Mouse (Mus musculus) neural tube, embryonic 15.5 days (tissue): ENCODE results near the gene Nid1. TPM values are rescaled to one million over a fixed set of nuclear protein-coding genes. Genes with fewer than 3 reads are reported as not detected.
"Not testable (repeated sequence)": the region's sequence is repeated elsewhere in the genome, so short reads cannot be mapped to it uniquely, and the experiment has no call there.

Source experiments
- ATAC-seq: fragments of 200-750 bp; cut with Nextera tagmentation; 2 replicates; pipeline ENCODE4 v1.8.0; 2017; ENCODE audit warnings: mild to moderate bottlenecking, moderate TSS enrichment, moderate library complexity; ENCODE audit not compliant: low FRiP score
- H3K27ac ChIP-seq: fragments of 300-500 bp; sonication (generic); replicated peaks from 2 replicates; pipeline ENCODE4 v1.5.1; 2015; ENCODE audit warnings: mild to moderate bottlenecking, inconsistent platforms
- H3K27me3 ChIP-seq: fragments of 300-500 bp; sonication (generic); replicated peaks from 2 replicates; pipeline ENCODE4 v1.6.1; 2015; ENCODE audit warnings: inconsistent platforms
- H3K36me3 ChIP-seq: fragments of 300-500 bp; sonication (generic); 2 replicates; pipeline ENCODE4 v1.6.1; 2015; ENCODE audit warnings: inconsistent platforms
- H3K4me1 ChIP-seq: fragments of 300-500 bp; sonication (generic); 2 replicates; pipeline ENCODE4 v1.6.1; 2015; ENCODE audit warnings: inconsistent platforms
- H3K4me2 ChIP-seq: fragments of 300-500 bp; sonication (generic); 2 replicates; pipeline ENCODE4 v1.6.1; 2015; ENCODE audit warnings: inconsistent platforms, mild to moderate bottlenecking, moderate library complexity
- H3K4me3 ChIP-seq: fragments of 300-500 bp; sonication (generic); replicated peaks from 2 replicates; pipeline ENCODE4 v1.5.1; 2015; ENCODE audit warnings: mild to moderate bottlenecking, inconsistent platforms
- H3K9ac ChIP-seq: fragments of 300-500 bp; sonication (generic); replicated peaks from 2 replicates; pipeline ENCODE4 v1.6.1; 2015; ENCODE audit warnings: mild to moderate bottlenecking, inconsistent platforms
- H3K9me3 ChIP-seq: fragments of 300-500 bp; sonication (generic); replicated peaks from 2 replicates; pipeline ENCODE4 v1.6.1; 2016; ENCODE audit warnings: inconsistent platforms
- WGBS: fragments of 180-500 bp; shearing (Covaris S2); methylation state at CpG from one replicate; pipeline ENCODE4 v1.1.7; 2015; ENCODE audit warnings: mixed read lengths; 5-methylcytosine and 5-hydroxymethylcytosine counted together
- polyA plus RNA-seq: library from polyadenylated mRNA; unstranded; fragments of >200 nt; fragmentation: Nextera tagmentation; extraction: Ambion mirVana; gene quantifications from 2 replicates; pipeline ENCODE4 v1.2.1, GENCODE M21; 2015

Nid1 gene
- polyA plus RNA-seq, 1 experiment from 2014 or later = 51.0 TPM

- not testable (repeated sequence) for H3K4me1 ChIP-seq, H3K36me3 ChIP-seq, H3K9me3 ChIP-seq, H3K4me2 ChIP-seq, H3K9ac ChIP-seq, H3K27me3 ChIP-seq, ATAC-seq, H3K4me3 ChIP-seq, H3K27ac ChIP-seq
- 54% methylated on average over 9 of the region's 9 CpGs for WGBS
These were observed 18.5 kb downstream of the Nid1 start for GRCm38 (mm10) chr13:13455632-13456492.

- Histone ChIP-seq H3K9me3 (no peaks in the 10 kb centered on the region), H3K9ac (no peak overlapping the region), H3K36me3 (no peaks in the 10 kb centered on the region), H3K27ac (no peak overlapping the region), H3K4me2 (no peak overlapping the region), H3K4me3 (no peak overlapping the region), H3K27me3 (no peaks in the 10 kb centered on the region), H3K4me1 (no peaks in the 10 kb centered on the region)
- WGBS = 67% methylated on average over 4 of the region's 4 CpGs
- 0 out of 2 replicates have a peak, but pooled peaks have one; percentile 55 for ATAC-seq
These were observed 20.9 kb downstream of the Nid1 start for GRCm38 (mm10) chr13:13458138-13458737.

GRCm38 (mm10) chr13:13460521-13461138, 23.3 kb downstream of the Nid1 start:
- Histone ChIP-seq H3K27ac (peak overlapping the region; percentile 41), H3K4me3 (no peak overlapping the region), H3K4me1 (no peaks in the 10 kb centered on the region), H3K27me3 (no peaks in the 10 kb centered on the region), H3K4me2 (no peak overlapping the region), H3K9me3 (no peaks in the 10 kb centered on the region), H3K9ac (no peak overlapping the region), H3K36me3 (no peaks in the 10 kb centered on the region)
- 87% methylated on average over 2 of the region's 2 CpGs for WGBS
- ATAC-seq = no peak

- peak; percentile 29; the same call in 1 of the 2 replicates for ATAC-seq
- H3K27ac ChIP-seq = no peak overlapping the region
These were observed 24.3 kb downstream of the Nid1 start for GRCm38 (mm10) chr13:13461446-13462192.

GRCm38 (mm10) chr13:13463949-13464348, 26.6 kb downstream of the Nid1 start:
- H3K4me2 ChIP-seq = no peak overlapping the region
- H3K4me1 ChIP-seq = no peaks in the 10 kb centered on the region
- no peaks in the 10 kb centered on the region for H3K27me3 ChIP-seq
- no peak for ATAC-seq
- H3K4me3 ChIP-seq = no peak overlapping the region
- H3K9ac ChIP-seq = no peak overlapping the region
- H3K9me3 ChIP-seq = no peaks in the 10 kb centered on the region
- H3K36me3 ChIP-seq = no peaks in the 10 kb centered on the region
- H3K27ac ChIP-seq = no peak overlapping the region
- 96% methylated on average over 3 of the region's 3 CpGs for WGBS

More at GRCm38 (mm10) chr13:13461446-13462192, 24.3 kb downstream of the Nid1 start:
- Histone ChIP-seq H3K9ac (no peak overlapping the region), H3K27me3 (no peaks in the 10 kb centered on the region), H3K36me3 (no peaks in the 10 kb centered on the region), H3K4me2 (no peak overlapping the region), H3K9me3 (no peaks in the 10 kb centered on the region), H3K4me1 (no peaks in the 10 kb centered on the region), H3K4me3 (no peak overlapping the region)
- WGBS = 65% methylated on average over 4 of the region's 4 CpGs

- not testable (repeated sequence) for H3K27me3 ChIP-seq, H3K4me1 ChIP-seq, H3K4me3 ChIP-seq, H3K9ac ChIP-seq, H3K27ac ChIP-seq, H3K9me3 ChIP-seq, ATAC-seq, H3K36me3 ChIP-seq, H3K4me2 ChIP-seq
These were observed 29.9 kb downstream of the Nid1 start for GRCm38 (mm10) chr13:13467249-13467648.

- Histone ChIP-seq H3K4me2 (no peak overlapping the region), H3K9me3 (no peaks in the 10 kb centered on the region), H3K27me3 (no peaks in the 10 kb centered on the region), H3K4me1 (no peaks in the 10 kb centered on the region), H3K36me3 (no peaks in the 10 kb centered on the region), H3K27ac (no peak overlapping the region), H3K4me3 (no peak overlapping the region), H3K9ac (no peak overlapping the region)
- no peak for ATAC-seq
- WGBS = 81% methylated on average over 4 of the region's 4 CpGs
These were observed 31.2 kb downstream of the Nid1 start for GRCm38 (mm10) chr13:13468513-13468912.

- H3K36me3 ChIP-seq = no peaks in the 10 kb centered on the region
- no peaks in the 10 kb centered on the region for H3K9me3 ChIP-seq
- H3K4me2 ChIP-seq = no peak overlapping the region
- no peaks in the 10 kb centered on the region for H3K27me3 ChIP-seq
- no peak overlapping the region for H3K4me3 ChIP-seq
- ATAC-seq = no peak
- no peaks in the 10 kb centered on the region for H3K4me1 ChIP-seq
- H3K9ac ChIP-seq = no peak overlapping the region
- H3K27ac ChIP-seq = no peak overlapping the region
- 92% methylated on average over 3 of the region's 3 CpGs for WGBS
These were observed 34.0 kb downstream of the Nid1 start for GRCm38 (mm10) chr13:13471334-13471757.

- 69% methylated on average over 2 of the region's 3 CpGs for WGBS
- H3K36me3 ChIP-seq, H3K27ac ChIP-seq, H3K9ac ChIP-seq, H3K27me3 ChIP-seq, H3K4me2 ChIP-seq, H3K4me3 ChIP-seq, ATAC-seq, H3K9me3 ChIP-seq, H3K4me1 ChIP-seq: not testable (repeated sequence)
These were observed 37.1 kb downstream of the Nid1 start for GRCm38 (mm10) chr13:13474464-13474863.

- no peaks in the 10 kb centered on the region for H3K27me3 ChIP-seq
- ATAC-seq = no peak
These were observed 37.6 kb downstream of the Nid1 start for GRCm38 (mm10) chr13:13474991-13475390.

GRCm38 (mm10) chr13:13476568-13476967, 39.2 kb downstream of the Nid1 start:
- Histone ChIP-seq H3K36me3 (no peaks in the 10 kb centered on the region), H3K4me2 (no peak overlapping the region), H3K27me3 (no peaks in the 10 kb centered on the region), H3K27ac (no peak overlapping the region), H3K9ac (no peak overlapping the region), H3K4me1 (0 out of 2 replicates have a peak, but pooled peaks cover 4% of the 10 kb centered on the region), H3K4me3 (no peak overlapping the region), H3K9me3 (no peaks in the 10 kb centered on the region)
- 95% methylated on average over 2 of the region's 2 CpGs for WGBS
- ATAC-seq = no peak

More at GRCm38 (mm10) chr13:13474991-13475390, 37.6 kb downstream of the Nid1 start:
- 42% methylated on average over 2 of the region's 2 CpGs for WGBS
- no peaks in the 10 kb centered on the region for H3K36me3 ChIP-seq
- no peak overlapping the region for H3K9ac ChIP-seq
- no peak overlapping the region for H3K27ac ChIP-seq
- H3K9me3 ChIP-seq = no peaks in the 10 kb centered on the region
- no peak overlapping the region for H3K4me2 ChIP-seq
- no peaks in the 10 kb centered on the region for H3K4me1 ChIP-seq
- H3K4me3 ChIP-seq = no peak overlapping the region
